Mouse (Mus musculus) neutrophil, adult 5-6 weeks (primary cell): Measurements from ENCODE around the gene Atn1. TPM values are rescaled to one million over a fixed set of nuclear protein-coding genes. Genes with fewer than 3 reads are reported as not detected.
A peak's percentile ranks its signal among the peaks of the same experiment; 100 is the strongest.

Experiments
- ATAC-seq: fragments of 151-379, 151-347 bp; 2 replicates; pipeline ENCODE4 v1.8.0; 2017; ENCODE audit warnings: mild to moderate bottlenecking, moderate TSS enrichment; ENCODE audit not compliant: insufficient number of reproducible peaks, poor library complexity, low FRiP score, severe bottlenecking; ENCODE audit errors: extremely low read depth
- total RNA-seq: library from RNA; stranded (forward); fragments of 200-1000 nt; gene quantifications from 2 replicates; pipeline ENCODE4 v1.2.3, GENCODE M21; 2017

Gene Atn1
- total RNA-seq, 1 experiment from 2014 or later = 11.6 TPM

DNA sequence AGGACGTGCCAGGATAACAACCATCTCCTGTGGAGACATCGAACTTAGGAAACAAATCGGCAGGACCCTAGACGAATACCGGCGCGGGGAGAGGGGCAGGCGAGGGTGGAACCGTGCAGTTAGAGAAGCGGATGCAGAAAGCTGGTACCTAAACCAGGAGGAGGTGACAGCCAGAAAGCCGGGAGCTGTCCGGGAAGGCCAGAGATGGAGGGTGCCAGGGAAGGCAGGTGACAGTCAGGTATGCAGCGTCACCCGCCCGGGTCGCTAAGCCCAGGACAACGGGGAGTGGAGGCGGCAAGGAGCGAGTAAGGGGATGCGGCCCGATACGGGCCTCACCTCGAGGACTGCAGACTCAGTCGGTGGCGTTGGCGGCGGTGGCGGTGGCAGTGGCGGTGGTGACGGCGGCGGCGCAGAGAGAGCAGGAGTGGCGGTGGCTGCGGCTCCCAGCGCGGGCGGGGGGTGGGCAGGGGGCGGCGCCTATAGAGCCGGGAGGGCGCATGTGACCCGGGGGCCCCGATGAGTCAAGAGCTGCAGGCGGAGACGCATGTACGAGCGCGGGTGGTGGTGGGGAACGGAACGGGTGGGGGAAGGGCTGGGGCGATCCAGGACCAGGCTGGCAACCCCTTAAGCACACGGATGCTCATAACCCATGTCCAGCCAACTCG lies 12.9 kb upstream of the Atn1 start, which contains the start of gene Eno2:
TSS of gene Eno2 (minus strand) at position 573 of the 665 bp plus-strand sequence.
- peak; percentile 18 for ATAC-seq

DNA sequence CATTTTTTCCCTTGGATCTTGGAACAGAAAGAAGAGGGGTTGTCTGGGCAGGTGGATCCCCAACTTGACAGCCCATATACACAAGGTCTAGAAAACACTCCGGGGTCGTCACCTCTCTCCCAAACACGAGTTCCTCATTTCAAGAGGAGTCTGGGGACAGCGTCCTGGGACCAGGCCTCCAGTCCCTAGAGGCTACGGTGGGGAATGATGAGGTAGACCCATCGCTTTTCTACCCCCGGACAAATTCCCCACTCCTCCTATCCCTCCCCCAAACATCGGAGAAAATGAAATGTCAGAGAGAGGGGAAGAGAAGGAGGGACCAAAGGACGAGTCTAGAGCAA lies 12.3 kb upstream of the Atn1 start:
- ATAC-seq = no peak

GRCm38 (mm10) chr6:124767920-124768703 lies 11.8 kb upstream of the Atn1 start:
- ATAC-seq = no peak

DNA sequence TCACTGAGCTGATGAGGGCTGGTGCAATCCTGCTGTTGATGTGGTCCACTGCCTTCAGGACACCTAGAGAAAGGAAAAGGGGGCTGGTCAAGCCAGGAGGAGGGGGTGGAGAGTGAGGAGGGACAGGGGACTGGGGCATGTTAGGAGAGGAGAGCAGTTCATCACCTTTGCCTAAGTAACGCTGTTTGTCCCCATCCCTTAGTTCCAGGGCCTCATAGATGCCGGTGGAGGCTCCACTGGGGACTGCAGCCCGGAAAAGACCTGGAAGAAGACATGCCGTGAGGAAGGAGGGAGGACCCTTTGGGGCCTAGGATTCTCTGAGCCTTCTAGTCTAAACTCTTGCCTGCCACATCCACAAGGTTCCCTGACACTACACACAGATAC lies 11.2 kb upstream of the Atn1 start:
- no peak for ATAC-seq

GRCm38 (mm10) chr6:124765951-124766350 lies 9.6 kb upstream of the Atn1 start:
- no peak for ATAC-seq

DNA sequence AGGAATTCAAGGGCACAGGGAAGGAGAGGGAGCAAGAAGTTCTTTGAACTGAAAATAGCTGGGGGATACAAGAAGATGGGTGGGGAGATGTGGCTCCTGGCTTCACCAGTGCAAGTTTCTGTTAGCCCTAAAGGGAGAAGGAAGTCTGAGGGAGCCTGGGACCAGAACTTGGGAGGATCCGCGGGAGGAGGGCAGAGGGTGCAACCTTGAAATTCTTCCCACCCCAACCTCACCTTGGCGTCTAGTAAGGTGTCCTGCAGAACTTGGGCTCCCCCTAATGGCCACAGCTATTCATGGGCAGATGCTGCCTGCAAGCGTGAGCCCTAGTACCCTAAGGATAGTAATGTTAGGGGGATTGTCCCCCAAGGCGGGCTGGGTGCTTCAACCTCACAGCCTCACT lies 2.9 kb upstream of the Atn1 start:
- peak; percentile 86 for ATAC-seq

GRCm38 (mm10) chr6:124758849-124759232 lies 2.5 kb upstream of the Atn1 start:
- ATAC-seq = no peak

DNA sequence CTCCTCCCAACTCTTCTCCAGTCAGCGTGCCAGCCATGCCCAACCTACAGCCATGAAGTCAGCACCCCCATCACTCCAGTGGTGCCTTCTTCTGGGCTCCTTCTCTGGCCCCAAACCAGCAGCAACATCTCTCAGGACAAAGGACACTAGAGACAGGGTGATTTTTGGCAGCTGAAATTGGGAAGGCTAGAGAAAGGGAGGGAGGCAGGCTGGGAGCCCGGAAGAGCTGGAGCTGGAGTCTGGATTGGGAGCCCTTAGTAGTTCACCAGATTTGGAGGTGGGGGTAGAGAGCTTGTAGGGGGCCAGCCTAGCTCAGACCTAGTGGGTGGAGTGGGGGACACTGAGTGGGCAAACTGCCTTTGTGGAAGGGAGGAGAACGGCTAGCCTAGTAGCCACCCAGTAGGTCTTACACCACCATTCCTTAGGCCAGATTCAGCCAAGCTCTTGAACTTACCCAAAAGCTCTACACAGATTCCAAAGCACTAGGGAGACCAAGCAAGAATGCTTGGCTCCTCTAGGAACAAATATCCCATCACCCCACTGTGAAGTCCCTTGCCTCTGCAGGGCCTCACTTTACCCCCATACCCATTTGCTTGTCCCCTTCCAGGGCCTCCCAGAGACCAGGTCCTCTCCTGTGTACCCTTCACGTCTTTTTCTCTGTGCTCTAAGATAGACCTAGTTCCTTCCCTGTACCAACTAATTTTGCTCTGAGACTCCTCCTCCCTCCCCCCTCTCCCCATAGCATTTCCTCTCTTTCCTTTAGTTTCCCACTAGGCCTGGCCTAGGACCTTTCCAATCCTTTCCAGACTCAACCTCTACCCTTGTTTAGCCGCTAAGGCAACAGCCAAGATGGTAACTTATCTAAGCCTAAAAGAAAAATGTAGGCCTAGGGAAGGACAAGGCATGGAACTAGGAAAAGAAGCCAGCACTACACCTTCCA lies 1.9 kb upstream of the Atn1 start:
- no peak for ATAC-seq

- no peak for ATAC-seq
These were observed 1.1 kb upstream of the Atn1 start for GRCm38 (mm10) chr6:124757351-124757880.

GRCm38 (mm10) chr6:124756652-124757350 lies 477 bp upstream of the Atn1 start:
- ATAC-seq = no peak

- ATAC-seq = no peak
These were observed 1.0 kb downstream of the Atn1 start for GRCm38 (mm10) chr6:124755306-124755705.

GRCm38 (mm10) chr6:124753861-124754260 lies 2.5 kb downstream of the Atn1 start:
- ATAC-seq = no peak

GRCm38 (mm10) chr6:124750405-124750804 lies 5.9 kb downstream of the Atn1 start:
- no peak for ATAC-seq

- ATAC-seq = no peak
These were observed 9.4 kb downstream of the Atn1 start for GRCm38 (mm10) chr6:124746654-124747632.

- ATAC-seq = no peak
These were observed 10.1 kb downstream of the Atn1 start for GRCm38 (mm10) chr6:124746296-124746605.

DNA sequence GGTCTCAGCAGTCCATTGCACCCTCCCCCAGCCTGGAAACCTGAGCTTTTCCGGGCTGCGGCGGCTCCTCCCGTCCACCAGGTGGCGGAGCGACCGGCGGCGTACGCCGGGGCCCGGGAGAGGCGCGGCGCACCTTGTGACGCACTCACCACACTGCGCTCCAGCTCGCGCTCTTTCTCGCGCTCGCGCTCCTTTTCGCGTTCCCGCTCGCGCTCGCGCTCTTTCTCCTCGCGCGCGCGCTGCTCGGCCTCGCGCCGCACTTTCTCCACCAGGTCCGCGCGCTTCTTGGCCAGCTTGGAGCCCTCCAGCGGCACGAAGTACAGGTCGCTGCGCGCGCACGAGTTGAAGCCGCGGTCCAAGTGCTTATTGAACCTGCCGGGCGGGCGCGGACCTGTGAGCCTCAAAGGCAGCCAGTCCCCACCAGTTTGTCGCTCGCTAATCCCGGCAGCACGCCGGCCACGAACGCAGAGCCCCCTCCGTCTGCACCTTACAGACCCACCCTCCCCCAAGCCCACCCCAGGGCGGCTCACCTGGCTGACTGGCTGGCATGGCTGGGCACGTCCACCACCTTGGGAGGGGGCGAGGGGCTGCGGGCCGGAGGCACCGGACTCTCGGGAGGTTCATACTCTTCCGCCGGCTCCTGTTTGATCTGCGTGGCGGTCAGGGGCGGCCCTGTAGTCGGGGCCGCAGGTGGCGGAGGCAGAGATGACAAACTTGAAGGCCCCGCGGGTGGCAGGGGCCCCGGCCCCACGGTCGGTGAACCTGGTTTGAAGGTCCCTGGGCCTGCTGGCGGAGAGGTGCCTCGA lies 10.6 kb downstream of the Atn1 start:
- ATAC-seq = peak; percentile 64

DNA sequence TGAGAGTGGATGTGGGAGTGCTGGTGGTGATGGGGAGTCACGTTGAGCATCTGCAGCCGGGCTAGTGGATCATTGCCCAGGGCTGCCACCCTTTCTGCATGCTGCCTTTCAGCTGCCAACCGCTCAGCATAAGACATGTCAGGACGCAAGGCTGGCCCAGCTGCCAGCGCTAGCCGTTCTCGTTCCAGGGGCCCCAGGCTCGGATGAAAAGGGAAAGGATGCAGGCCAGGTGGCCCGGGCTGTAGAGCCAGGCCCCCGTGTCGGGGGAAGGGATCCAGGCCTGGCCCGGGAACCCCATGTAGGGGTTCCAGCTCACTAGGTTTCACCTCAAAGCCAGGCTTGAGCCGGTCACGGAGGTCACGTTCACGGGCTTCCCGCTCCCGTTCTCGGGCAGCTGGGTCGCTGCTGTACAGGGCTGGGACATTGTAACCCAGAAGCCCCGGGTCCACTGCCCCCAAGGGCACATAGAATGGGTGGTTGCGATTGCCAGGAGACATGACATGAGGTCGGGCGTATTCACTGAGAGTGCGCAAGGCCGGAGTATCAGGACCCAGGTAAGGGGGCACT lies 11.5 kb downstream of the Atn1 start:
- no peak for ATAC-seq
